Mouse (Mus musculus) CD4-positive naive resting alpha-beta T cell, adult 57 days (primary cell): Measurements from ENCODE around the gene Trim12c. TPM values are rescaled to one million over a fixed set of nuclear protein-coding genes. Genes with fewer than 3 reads are reported as not detected.

ENCODE experiments used
- total RNA-seq: library from RNA; stranded (reverse); gene quantifications from one replicate; pipeline ENCODE4 v1.2.4, GENCODE M21; 2023

Gene Trim12c
- total RNA-seq: 37.2 TPM

GRCm38 (mm10) chr7:104352717-104353599, at the start of gene Trim12c:
TSS of gene Trim12c (minus strand) at chr7:104353362.

GRCm38 (mm10) chr7:104400698-104401097, 47.5 kb upstream of the Trim12c start, which contains the start of gene Trim30c:
TSS of gene Trim30c (minus strand) at chr7:104400837.

GRCm38 (mm10) chr7:104369736-104370414, 16.7 kb upstream of the Trim12c start, which contains the start of gene Trim30b:
TSS of gene Trim30b (minus strand) at chr7:104369884.

GRCm38 (mm10) chr7:104329171-104329570, 24.0 kb downstream of the Trim12c start, which contains the start of gene Trim34b:
TSS of gene Trim34b (plus strand) at chr7:104329471.

GRCm38 (mm10) chr7:104315369-104316080, 37.6 kb downstream of the Trim12c start, which contains the start of gene Trim12a:
TSS of gene Trim12a (minus strand) at chr7:104315466.

Other genes starting within 250 kb of the Trim12c start
- gene Olfr646, start 248.5 kb downstream of the Trim12c start, total RNA-seq: not detected
- gene Ubqln5, start 223.5 kb downstream of the Trim12c start, total RNA-seq: not detected
- not detected for gene Olfr643, start 216.0 kb downstream of the Trim12c start, total RNA-seq
- gene Ubqln3, start 210.1 kb downstream of the Trim12c start, total RNA-seq: not detected
- gene Ubqlnl, start 202.8 kb downstream of the Trim12c start, total RNA-seq: not detected
- not detected for gene Olfm5, start 188.5 kb downstream of the Trim12c start, total RNA-seq
- gene Olfr648, start 170.0 kb downstream of the Trim12c start, total RNA-seq: not detected
- gene Olfr649, start 157.4 kb downstream of the Trim12c start, total RNA-seq: not detected
- not detected for gene Trim6, start 134.6 kb downstream of the Trim12c start, total RNA-seq
- gene Trim34a, start 108.9 kb downstream of the Trim12c start, total RNA-seq: 25.1 TPM
- 22.3 TPM for gene Trim5, start 65.3 kb downstream of the Trim12c start, total RNA-seq
- 99.6 TPM for gene Trim12a, start 37.9 kb downstream of the Trim12c start, total RNA-seq
- 0.68 TPM for gene Trim34b, start 23.9 kb downstream of the Trim12c start, total RNA-seq
- 1.8 TPM for gene Trim30b, start 16.5 kb upstream of the Trim12c start, total RNA-seq
- gene Trim30c, start 47.5 kb upstream of the Trim12c start, total RNA-seq: 0.77 TPM
- 58.6 TPM for gene Trim30a, start 111.8 kb upstream of the Trim12c start, total RNA-seq
- 6.3 TPM for gene Trim30d, start 154.5 kb upstream of the Trim12c start, total RNA-seq
- gene Olfr651, start 196.8 kb upstream of the Trim12c start, total RNA-seq: not detected
- gene Olfr652, start 207.5 kb upstream of the Trim12c start, total RNA-seq: not detected
- not detected for gene Olfr653, start 224.0 kb upstream of the Trim12c start, total RNA-seq
- gene Olfr654, start 233.7 kb upstream of the Trim12c start, total RNA-seq: not detected
- gene Olfr655, start 248.4 kb upstream of the Trim12c start, total RNA-seq: not detected